Comparison of ENCODE assay signal across 14 mouse cellular contexts in genomic region chr8:61273307-61274221, GRCm38 (mm10). TPM values are rescaled to one million over a fixed set of nuclear protein-coding genes. Genes with fewer than 3 reads are reported as not detected.
DNase-seq lines count a peak whose midpoint lies in the region; ATAC-seq and TF ChIP-seq lines count a peak whose summit lies in the region.
"Had no signal": no experiment of that assay in that cellular context is flagged by ENCODE, and none has a peak within 500 bp of the region (broad histone marks: within the 10 kb centered on the region; RNA-seq: fewer than 3 reads in every experiment).

No protein-coding gene starts in this region.

- H3K36me3 ChIP-seq in lung, embryonic 14.5 days (ENCODE audit: insufficient read depth) = no peaks in the 10 kb centered on the region
- H3K36me3 ChIP-seq in intestine, postnatal 0 days (ENCODE audit: control insufficient read depth, insufficient read depth) = no peaks in the 10 kb centered on the region
- no peaks in the 10 kb centered on the region for H3K36me3 ChIP-seq in kidney, embryonic 16.5 days (ENCODE audit: insufficient read depth, low read length)
- H3K36me3 ChIP-seq in stomach, embryonic 16.5 days (ENCODE audit: control insufficient read depth, insufficient read depth, low read length) = no peaks in the 10 kb centered on the region
- H3K36me3 ChIP-seq: embryonic facial prominence, embryonic 12.5 days; forebrain, embryonic 12.5 days; heart, embryonic 13.5 days; liver, embryonic 13.5 days had no signal

- 43% methylated on average over 17 of the region's 17 CpGs for WGBS in lung, embryonic 14.5 days
- WGBS in intestine, postnatal 0 days = 27% methylated on average over 17 of the region's 17 CpGs
- WGBS in kidney, embryonic 16.5 days = 47% methylated on average over 17 of the region's 17 CpGs
- 40% methylated on average over 17 of the region's 17 CpGs for WGBS in stomach, embryonic 16.5 days

- H3K4me2 ChIP-seq in lung, embryonic 14.5 days = peak overlapping the region; percentile 15
- peak overlapping the region; percentile 53 for H3K4me2 ChIP-seq in intestine, postnatal 0 days (replicated peaks; ENCODE audit: low read depth)
- peak overlapping the region; percentile 36 for H3K4me2 ChIP-seq in kidney, embryonic 16.5 days (replicated peaks; ENCODE audit: low read depth, low read length)
- peak overlapping the region; percentile 24; the same call in 1 of the 2 replicates for H3K4me2 ChIP-seq in stomach, embryonic 16.5 days (ENCODE audit: low read depth, low read length)
- H3K4me2 ChIP-seq: embryonic facial prominence, embryonic 12.5 days; forebrain, embryonic 12.5 days; liver, embryonic 13.5 days had no signal

- DNase-seq in lung, embryonic 14.5 days = no peak
- no peak for DNase-seq in lung, postnatal 25 days (ENCODE audit: low spot score)
- DNase-seq in cerebellum, adult 8-10 months = no peak
- DNase-seq in heart, adult 8-10 months (ENCODE audit: low spot score) = no peak
- DNase-seq: adrenal gland, postnatal 25 days; liver, embryonic 13.5 days had no signal

- no peak for ATAC-seq in lung, embryonic 14.5 days (ENCODE audit: insufficient read depth)
- peak; percentile 85 for ATAC-seq in intestine, postnatal 0 days
- peak; percentile 56 for ATAC-seq in kidney, embryonic 16.5 days (ENCODE audit: low FRiP score, low TSS enrichment)
- peak; percentile 25; the same call in 1 of the 2 replicates for ATAC-seq in stomach, embryonic 16.5 days (ENCODE audit: insufficient read depth, low FRiP score)

- H3K4me1 ChIP-seq in lung, embryonic 14.5 days (ENCODE audit: insufficient read depth) = peaks cover 43% of the 10 kb centered on the region
- peaks cover 21% of the 10 kb centered on the region for H3K4me1 ChIP-seq in intestine, postnatal 0 days (replicated peaks; ENCODE audit: control insufficient read depth, insufficient read depth, low read length)
- H3K4me1 ChIP-seq in kidney, embryonic 16.5 days (ENCODE audit: insufficient read depth, low read length) = peaks cover 72% of the 10 kb centered on the region
- H3K4me1 ChIP-seq in stomach, embryonic 16.5 days (ENCODE audit: control insufficient read depth, insufficient read depth, low read length) = peaks cover 48% of the 10 kb centered on the region

- no peaks in the 10 kb centered on the region for H3K27me3 ChIP-seq in lung, embryonic 14.5 days (ENCODE audit: insufficient read depth, low read length)
- no peaks in the 10 kb centered on the region for H3K27me3 ChIP-seq in intestine, postnatal 0 days (replicated peaks; ENCODE audit: control insufficient read depth, insufficient read depth, low read length)
- no peaks in the 10 kb centered on the region for H3K27me3 ChIP-seq in kidney, embryonic 16.5 days (ENCODE audit: insufficient read depth, low read length)
- H3K27me3 ChIP-seq in stomach, embryonic 16.5 days (ENCODE audit: control insufficient read depth, insufficient read depth, low read length) = no peaks in the 10 kb centered on the region
- H3K27me3 ChIP-seq: embryonic facial prominence, embryonic 12.5 days; forebrain, embryonic 12.5 days; liver, embryonic 13.5 days; megakaryocyte, embryonic 14.5 days had no signal

- H3K27ac ChIP-seq in lung, embryonic 14.5 days (ENCODE audit: low read depth) = peak overlapping the region; percentile 51; the same call in 1 of the 2 replicates
- peak overlapping the region; percentile 77 for H3K27ac ChIP-seq in intestine, postnatal 0 days (ENCODE audit: low read depth, low read length)
- peak overlapping the region; percentile 92 for H3K27ac ChIP-seq in kidney, embryonic 16.5 days (ENCODE audit: low read length)
- no peak overlapping the region; the same call in 1 of the 2 replicates for H3K27ac ChIP-seq in stomach, embryonic 16.5 days (ENCODE audit: low read length)
- H3K27ac ChIP-seq: left cerebral cortex, adult 2 months; liver, embryonic 13.5 days had no signal

- no peaks in the 10 kb centered on the region for H3K9me3 ChIP-seq in lung, embryonic 14.5 days (ENCODE audit: low read depth, low read length)
- H3K9me3 ChIP-seq in intestine, postnatal 0 days (ENCODE audit: control insufficient read depth) = no peaks in the 10 kb centered on the region
- no peaks in the 10 kb centered on the region for H3K9me3 ChIP-seq in kidney, embryonic 16.5 days (ENCODE audit: low read length)
- no peaks in the 10 kb centered on the region for H3K9me3 ChIP-seq in stomach, embryonic 16.5 days (replicated peaks; ENCODE audit: control insufficient read depth, low read length)
- H3K9me3 ChIP-seq: embryonic facial prominence, embryonic 12.5 days; forebrain, embryonic 12.5 days; heart, embryonic 13.5 days; liver, embryonic 13.5 days had no signal

- no peak for TF ChIP-seq CTCF in lung, embryonic 14.5 days (IDR thresholded peaks at IDR 0.05; ENCODE audit: low read depth)
- no peak for TF ChIP-seq CTCF in intestine, postnatal 0 days (IDR thresholded peaks at IDR 0.05; ENCODE audit: low read depth)

- no peak overlapping the region for H3K9ac ChIP-seq in lung, embryonic 14.5 days
- H3K9ac ChIP-seq in intestine, postnatal 0 days (ENCODE audit: low read depth, low read length) = 0 out of 2 replicates have a peak overlapping the region, but pooled peaks have one; percentile 37
- H3K9ac ChIP-seq in kidney, embryonic 16.5 days (replicated peaks; ENCODE audit: low read length) = no peak overlapping the region
- no peak overlapping the region for H3K9ac ChIP-seq in stomach, embryonic 16.5 days (ENCODE audit: low read length)
- H3K9ac ChIP-seq: embryonic facial prominence, embryonic 12.5 days; forebrain, embryonic 12.5 days; heart, embryonic 13.5 days; liver, embryonic 13.5 days had no signal

- H3K4me3 ChIP-seq in lung, embryonic 14.5 days (ENCODE audit: low read depth, low read length) = no peak overlapping the region
- no peak overlapping the region for H3K4me3 ChIP-seq in intestine, postnatal 0 days (ENCODE audit: low read depth, low read length)
- H3K4me3 ChIP-seq in kidney, embryonic 16.5 days (ENCODE audit: low read length) = no peak overlapping the region
- no peak overlapping the region for H3K4me3 ChIP-seq in stomach, embryonic 16.5 days (replicated peaks; ENCODE audit: low read length)
- H3K4me3 ChIP-seq: embryonic facial prominence, embryonic 12.5 days; forebrain, embryonic 12.5 days; heart, embryonic 13.5 days; left cerebral cortex, adult 2 months; liver, embryonic 13.5 days; megakaryocyte, embryonic 14.5 days had no signal

RNA-seq across cellular contexts. Expression of gene Sh3rf1, which starts 49.9 kb away (rescaled TPM):
- polyA plus RNA-seq in lung, embryonic 14.5 days (2014; fragmentation: Nextera tagmentation; extraction: Ambion mirVana) = 21.2 and 22.5 TPM in 2 replicates
- polyA plus RNA-seq in intestine, postnatal 0 days (2015; fragmentation: Nextera tagmentation; extraction: Ambion mirVana) = 7.9 and 8.3 TPM in 2 replicates
- 23.3 and 26.7 TPM in 2 replicates for polyA plus RNA-seq in kidney, embryonic 16.5 days (2015; fragmentation: Nextera tagmentation; extraction: Ambion mirVana)
- polyA plus RNA-seq in stomach, embryonic 16.5 days (2015; fragmentation: Nextera tagmentation; extraction: Ambion mirVana) = 10.2 and 11.0 TPM in 2 replicates
- total RNA-seq in heart, adult 8-10 months (2022) = 1 to 10 TPM; 4.7 to 6.4 (median 5.5) TPM
